Mouse (Mus musculus) limb, embryonic 14.5 days (tissue): ENCODE results near the gene Abhd17a. TPM values are rescaled to one million over a fixed set of nuclear protein-coding genes. Genes with fewer than 3 reads are reported as not detected.
A peak's percentile ranks its signal among the peaks of the same experiment; 100 is the strongest.

Source experiments
- ATAC-seq: fragments of 200-750 bp; cut with Nextera tagmentation; 2 replicates; pipeline ENCODE4 v1.8.0; 2017; ENCODE audit warnings: low read depth, moderate number of reproducible peaks, moderate TSS enrichment; ENCODE audit not compliant: low FRiP score
- DNase-seq: peaks from one replicate; pipeline ENCODE4 v3.0.0-alpha.2; 2015; ENCODE audit warnings: low spot score
- H3K27ac ChIP-seq: fragments of 300-500 bp; sonication (generic); replicated peaks from 2 replicates; pipeline ENCODE4 v1.5.1; 2014; ENCODE audit warnings: low read depth, mild to moderate bottlenecking, low read length, moderate library complexity, mixed read lengths
- H3K27me3 ChIP-seq: fragments of 300-500 bp; sonication (generic); 2 replicates; pipeline ENCODE4 v1.6.1; 2014; ENCODE audit warnings: low read length, mixed read lengths; ENCODE audit not compliant: control insufficient read depth, insufficient read depth
- H3K36me3 ChIP-seq: fragments of 300-500 bp; sonication (generic); 2 replicates; pipeline ENCODE4 v1.6.1; 2014; ENCODE audit warnings: mild to moderate bottlenecking, low read length, moderate library complexity, mixed read lengths; ENCODE audit not compliant: control insufficient read depth, insufficient read depth
- H3K4me1 ChIP-seq: fragments of 300-500 bp; sonication (generic); 2 replicates; pipeline ENCODE4 v1.6.1; 2014; ENCODE audit warnings: antibody characterized with exemption, low read length, mixed read lengths; ENCODE audit not compliant: control insufficient read depth, insufficient read depth
- H3K4me2 ChIP-seq: fragments of 300-500 bp; sonication (generic); replicated peaks from 2 replicates; pipeline ENCODE4 v1.6.1; 2014; ENCODE audit warnings: low read depth, mild to moderate bottlenecking, low read length, moderate library complexity; ENCODE audit not compliant: severe bottlenecking
- H3K4me3 ChIP-seq: fragments of 300-500 bp; sonication (generic); replicated peaks from 2 replicates; pipeline ENCODE4 v1.5.1; 2014; ENCODE audit warnings: low read length
- H3K9ac ChIP-seq: fragments of 300-500 bp; sonication (generic); 2 replicates; pipeline ENCODE4 v1.6.1; 2014; ENCODE audit warnings: mild to moderate bottlenecking, low read depth, low read length, moderate library complexity; ENCODE audit not compliant: severe bottlenecking
- H3K9me3 ChIP-seq: fragments of 300-500 bp; sonication (generic); 2 replicates; pipeline ENCODE4 v1.6.1; 2016; ENCODE audit warnings: low read length; ENCODE audit not compliant: control insufficient read depth
- POLR2A ChIP-seq: fragments of 200-500 bp; IDR thresholded peaks from 2 replicates; pipeline ENCODE4 v1.8.0; 2012; ENCODE audit warnings: inconsistent platforms, mild to moderate bottlenecking, moderate library complexity, borderline replicate concordance; ENCODE audit not compliant: insufficient read depth, insufficient read length; ENCODE audit errors: extremely low read depth
- WGBS: fragments of 180-500 bp; shearing (Covaris S2); extraction: QIAGEN DNeasy Blood & Tissue Kit; methylation state at CpG from one replicate; pipeline ENCODE4 v1.1.7; 2014; 5-methylcytosine and 5-hydroxymethylcytosine counted together
- polyA plus RNA-seq, 2 experiments: library from polyadenylated mRNA; depleted of rRNA in 1 of 2; stranded (reverse) in 1 of 2; unstranded in 1 of 2; fragments of >200 nt; fragmentation: Nextera tagmentation in 1 of 2; extraction: Ambion mirVana in 1 of 2; gene quantifications; 2 replicates each; pipeline versions ENCODE4 v1.2.1 to v1.2.3; 2012 to 2014

Gene Abhd17a
- polyA plus RNA-seq, 2 experiments: 116 to 129 TPM

GRCm38 (mm10) chr10:80611905-80612304 is 21.8 kb upstream of the Abhd17a start:
- Histone ChIP-seq H3K36me3 (peaks cover 87% of the 10 kb centered on the region), H3K9me3 (no peaks in the 10 kb centered on the region), H3K4me2 (no peak overlapping the region), H3K4me1 (no peaks in the 10 kb centered on the region), H3K27ac (no peak overlapping the region), H3K27me3 (no peaks in the 10 kb centered on the region), H3K9ac (no peak overlapping the region), H3K4me3 (no peak overlapping the region)
- WGBS: 97% methylated on average over 3 of the region's 3 CpGs
- ATAC-seq (no peak), DNase-seq (no peak)
- TF ChIP-seq POLR2A: no peak

GRCm38 (mm10) chr10:80611024-80611423 is 20.9 kb upstream of the Abhd17a start:
- H3K9ac ChIP-seq: no peak overlapping the region
- DNase-seq: peak; percentile 23
- no peaks in the 10 kb centered on the region for H3K27me3 ChIP-seq
- 65% methylated on average over 4 of the region's 4 CpGs for WGBS
- no peak overlapping the region for H3K4me3 ChIP-seq
- H3K4me1 ChIP-seq: no peaks in the 10 kb centered on the region
- H3K9me3 ChIP-seq: no peaks in the 10 kb centered on the region
- TF ChIP-seq POLR2A: no peak
- no peak overlapping the region for H3K27ac ChIP-seq
- no peak for ATAC-seq
- H3K36me3 ChIP-seq: peaks cover 92% of the 10 kb centered on the region
- no peak overlapping the region for H3K4me2 ChIP-seq

DNA sequence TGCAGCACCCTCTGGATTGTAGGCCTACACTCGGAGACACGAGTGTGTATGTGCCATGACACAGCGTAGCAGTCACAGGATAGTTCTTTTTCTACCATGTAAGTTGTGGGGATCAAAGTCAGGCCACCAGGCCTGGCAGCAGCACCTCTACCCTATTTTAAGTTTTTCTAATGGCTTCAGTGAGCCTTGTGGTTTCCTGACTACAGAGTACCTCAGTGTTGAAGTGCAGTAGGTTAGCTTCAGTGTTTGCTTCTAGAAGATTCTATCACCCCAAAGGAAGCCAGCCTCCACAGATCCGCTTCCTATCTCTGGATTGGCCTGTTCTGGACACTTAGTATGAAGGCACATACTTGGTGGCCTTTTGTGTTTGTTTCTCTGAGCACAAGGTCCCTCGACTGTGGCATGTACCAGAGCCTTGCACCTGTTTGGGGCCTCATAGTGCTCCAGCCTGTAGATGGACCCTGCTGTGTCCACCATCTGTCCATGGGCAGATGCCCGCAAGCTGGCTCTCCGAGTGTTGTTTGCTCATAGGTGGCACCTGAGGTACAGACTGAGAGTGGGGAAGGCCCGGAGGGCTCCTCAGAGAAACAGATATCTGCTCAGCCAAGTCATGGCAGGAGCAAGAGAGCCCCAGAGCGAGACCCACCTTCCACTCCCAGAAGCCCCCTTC is 20.1 kb upstream of the Abhd17a start:
- no peak overlapping the region for H3K9ac ChIP-seq

GRCm38 (mm10) chr10:80609269-80609924 is 19.3 kb upstream of the Abhd17a start:
- no peak for ATAC-seq
- TF ChIP-seq POLR2A: no peak
- no peak overlapping the region for H3K9ac ChIP-seq

More for the DNA sequence above, 20.1 kb upstream of the Abhd17a start:
- Histone ChIP-seq H3K4me1 (no peaks in the 10 kb centered on the region), H3K36me3 (peaks cover 87% of the 10 kb centered on the region), H3K4me3 (no peak overlapping the region), H3K9me3 (no peaks in the 10 kb centered on the region), H3K4me2 (no peak overlapping the region), H3K27me3 (no peaks in the 10 kb centered on the region), H3K27ac (no peak overlapping the region)
- WGBS: 93% methylated on average over 9 of the region's 9 CpGs
- DNase-seq: no peak
- TF ChIP-seq POLR2A: no peak
- ATAC-seq: no peak

GRCm38 (mm10) chr10:80608435-80608834 is 18.3 kb upstream of the Abhd17a start:
- Histone ChIP-seq H3K9ac (no peak overlapping the region), H3K27ac (no peak overlapping the region), H3K4me3 (no peak overlapping the region), H3K9me3 (no peaks in the 10 kb centered on the region), H3K27me3 (no peaks in the 10 kb centered on the region), H3K4me1 (peaks cover 7% of the 10 kb centered on the region), H3K4me2 (no peak overlapping the region), H3K36me3 (peaks cover 70% of the 10 kb centered on the region)
- ATAC-seq (no peak), DNase-seq (no peak)
- 79% methylated on average over 3 of the region's 3 CpGs for WGBS
- no peak for TF ChIP-seq POLR2A

More at GRCm38 (mm10) chr10:80609269-80609924, 19.3 kb upstream of the Abhd17a start:
- H3K4me2 ChIP-seq: no peak overlapping the region
- H3K27me3 ChIP-seq: no peaks in the 10 kb centered on the region
- H3K36me3 ChIP-seq: peaks cover 78% of the 10 kb centered on the region
- H3K9me3 ChIP-seq: no peaks in the 10 kb centered on the region
- no peaks in the 10 kb centered on the region for H3K4me1 ChIP-seq
- H3K27ac ChIP-seq: no peak overlapping the region
- no peak for DNase-seq
- no peak overlapping the region for H3K4me3 ChIP-seq
- 92% methylated on average over 10 of the region's 10 CpGs for WGBS
